Mouse (Mus musculus) E14TG2a.4 (cell line): ENCODE measurements at regions not wholly inside any gene's neighbourhood (a gene's known extent, or its start where the extent isn't known, plus 50 kb on each side); places are given as distances from the start of the nearest gene placed in this dataset.
"Not testable (repeated sequence)": the region's sequence is repeated elsewhere in the genome, so short reads cannot be mapped to it uniquely, and the experiment has no call there.

Source experiments
- H3K27me3 ChIP-seq: 2 replicates; pipeline ENCODE4 v1.6.1; 2014; ENCODE audit warnings: low read length, control low read depth; ENCODE audit not compliant: insufficient read depth
- H3K36me3 ChIP-seq: 2 replicates; pipeline ENCODE4 v1.6.1; 2014; ENCODE audit warnings: low read length, control low read depth; ENCODE audit not compliant: insufficient read depth
- H3K4me1 ChIP-seq: replicated peaks from 2 replicates; pipeline ENCODE4 v1.6.1; 2014; ENCODE audit warnings: low read depth, low read length, control low read depth
- H3K4me3 ChIP-seq: replicated peaks from 2 replicates; pipeline ENCODE4 v1.5.1; 2014; ENCODE audit warnings: mild to moderate bottlenecking, low read length
- H3K9me3 ChIP-seq: 2 replicates; pipeline ENCODE4 v1.6.1; 2014; ENCODE audit warnings: low read length, control low read depth
- CTCF ChIP-seq: conservative IDR thresholded peaks from 2 replicates; pipeline ENCODE4 v1.5.1; 2014; ENCODE audit warnings: low read length
- NANOG ChIP-seq: IDR thresholded peaks from 2 replicates; pipeline ENCODE4 v1.6.1; 2014; ENCODE audit warnings: borderline replicate concordance, low read length, mixed read lengths
- POU5F1 ChIP-seq: IDR thresholded peaks from 2 replicates; pipeline ENCODE4 v1.6.1; 2014; ENCODE audit warnings: low read length, borderline replicate concordance

DNA sequence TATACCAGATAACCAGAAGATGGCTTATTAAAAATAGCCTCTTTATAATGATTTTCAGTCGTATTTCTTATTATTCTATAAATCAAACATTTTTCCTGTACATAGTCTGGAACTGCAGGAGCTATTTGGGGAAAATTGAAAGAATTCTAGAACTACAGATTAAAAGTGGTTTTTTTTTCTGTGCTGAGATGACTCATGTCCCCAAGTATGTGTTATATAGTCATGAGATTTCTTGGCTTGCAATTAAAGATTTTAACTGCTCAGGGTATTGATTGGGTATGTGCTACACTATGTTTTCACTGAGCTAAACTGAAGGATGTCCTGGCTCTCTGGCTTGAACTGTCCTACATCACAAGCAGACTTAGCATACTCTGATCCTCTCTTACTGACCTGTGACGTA, 1088.4 kb upstream of the 1700008P02Rik start:
- no peaks in the 10 kb centered on the region for H3K27me3 ChIP-seq
- H3K36me3 ChIP-seq, result no peaks in the 10 kb centered on the region
- no peaks in the 10 kb centered on the region for H3K4me1 ChIP-seq
- H3K4me3 ChIP-seq, result no peak overlapping the region
- TF ChIP-seq CTCF (no peak), POU5F1 (no peak), NANOG (no peak)
- H3K9me3 ChIP-seq, result peaks cover 4% of the 10 kb centered on the region; the same call in 1 of the 2 replicates

DNA sequence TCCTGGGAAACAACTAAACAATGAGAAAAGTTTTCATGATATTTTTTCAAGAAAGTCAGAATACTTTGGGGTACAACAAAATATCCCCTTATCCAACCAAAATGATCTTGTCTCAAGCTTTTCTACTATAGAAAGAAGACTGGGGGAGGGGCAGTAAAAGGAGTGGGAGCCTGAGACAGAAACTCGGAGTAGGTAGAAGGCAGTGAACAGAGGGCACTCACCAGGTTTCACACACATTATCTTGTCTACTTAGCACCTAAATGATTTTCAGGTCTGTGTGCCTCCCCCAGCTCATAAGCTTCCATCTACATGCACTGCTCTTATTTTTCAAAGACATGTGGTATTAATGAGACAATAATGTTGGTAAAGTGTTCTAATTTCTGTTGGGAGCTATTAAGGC, 1063.3 kb upstream of the 1700008P02Rik start:
- Histone ChIP-seq H3K9me3 (peaks cover 70% of the 10 kb centered on the region), H3K4me1 (no peaks in the 10 kb centered on the region)
- TF ChIP-seq POU5F1 (no peak), NANOG (no peak)

DNA sequence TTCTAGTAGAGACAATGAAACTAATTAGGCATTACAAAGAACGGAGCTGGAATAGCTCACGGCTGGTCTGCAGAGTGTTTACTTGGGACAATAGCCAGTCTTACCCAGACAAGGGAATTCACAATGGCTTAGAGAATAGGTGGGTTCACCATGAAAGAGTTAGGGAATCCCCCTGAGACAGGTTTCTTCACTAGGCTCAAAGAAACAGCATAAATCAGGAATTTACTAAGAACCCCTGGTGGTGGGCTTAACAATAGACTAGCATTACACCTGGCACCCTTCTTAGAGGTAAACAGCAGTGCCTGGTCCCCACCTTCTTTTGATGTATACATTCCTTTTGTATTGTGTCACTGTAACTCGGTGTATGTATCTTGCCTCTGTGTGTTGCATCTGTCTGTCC, 1062.6 kb upstream of the 1700008P02Rik start:
- H3K36me3 ChIP-seq, result peaks cover 18% of the 10 kb centered on the region; the same call in 1 of the 2 replicates
- not testable (repeated sequence) for H3K4me3 ChIP-seq, H3K4me1 ChIP-seq, H3K27me3 ChIP-seq
- peak; percentile 75; the same call in 1 of the 2 replicates for TF ChIP-seq NANOG
- H3K9me3 ChIP-seq, result peaks cover 76% of the 10 kb centered on the region

More for the DNA sequence above, 1063.3 kb upstream of the 1700008P02Rik start:
- Histone ChIP-seq H3K4me3 (no peak overlapping the region), H3K27me3 (no peaks in the 10 kb centered on the region), H3K36me3 (peaks cover 18% of the 10 kb centered on the region; the same call in 1 of the 2 replicates)

DNA sequence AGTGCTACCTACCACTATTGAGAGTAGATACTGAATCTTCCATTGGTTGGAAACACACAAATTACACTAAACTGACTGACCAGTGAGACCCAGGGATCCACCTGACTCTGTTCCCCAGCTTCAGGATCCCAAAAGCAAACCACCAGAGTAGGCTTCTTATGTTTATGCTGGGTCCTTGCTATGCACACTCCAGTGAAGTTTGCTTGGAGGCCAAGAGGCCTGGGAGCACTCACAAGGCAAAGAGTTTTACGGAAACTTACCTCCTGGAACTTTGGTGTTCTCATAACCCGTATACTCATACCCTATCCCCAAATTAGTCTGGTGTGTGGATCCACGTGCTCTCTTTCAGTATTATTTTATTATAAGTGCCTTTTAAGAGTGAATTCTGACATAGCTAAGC, 1062.1 kb upstream of the 1700008P02Rik start:
- no peaks in the 10 kb centered on the region for H3K4me1 ChIP-seq
- no peaks in the 10 kb centered on the region for H3K27me3 ChIP-seq
- peaks cover 79% of the 10 kb centered on the region for H3K9me3 ChIP-seq
- no peak for TF ChIP-seq CTCF
- no peak for TF ChIP-seq POU5F1
- H3K4me3 ChIP-seq, result no peak overlapping the region
- peaks cover 18% of the 10 kb centered on the region; the same call in 1 of the 2 replicates for H3K36me3 ChIP-seq

DNA sequence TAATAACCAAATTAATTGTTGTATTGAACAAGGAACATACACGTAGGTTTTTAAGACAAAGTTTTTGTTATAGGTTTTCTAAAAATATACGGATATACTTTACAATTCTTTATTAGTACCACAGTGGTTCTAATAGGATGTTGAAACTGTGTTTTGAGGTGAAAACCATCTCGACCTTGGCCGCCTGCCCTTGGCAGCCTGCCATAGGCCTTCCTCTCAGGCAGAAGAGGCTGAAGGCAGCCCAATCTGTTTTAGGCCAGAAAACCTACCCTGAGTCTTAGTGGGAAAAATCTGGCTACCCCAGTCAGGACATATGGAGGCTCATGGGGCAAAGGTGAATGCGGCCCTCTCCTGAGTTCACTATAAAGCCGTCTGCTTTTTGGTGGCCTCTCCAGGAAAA, 1049.7 kb upstream of the 1700008P02Rik start:
- Histone ChIP-seq H3K4me1 (no peaks in the 10 kb centered on the region), H3K36me3 (peaks cover 3% of the 10 kb centered on the region; the same call in 1 of the 2 replicates), H3K4me3 (no peak overlapping the region), H3K9me3 (peaks cover 82% of the 10 kb centered on the region), H3K27me3 (no peaks in the 10 kb centered on the region)
- TF ChIP-seq POU5F1 (no peak), NANOG (no peak), CTCF (no peak)

DNA sequence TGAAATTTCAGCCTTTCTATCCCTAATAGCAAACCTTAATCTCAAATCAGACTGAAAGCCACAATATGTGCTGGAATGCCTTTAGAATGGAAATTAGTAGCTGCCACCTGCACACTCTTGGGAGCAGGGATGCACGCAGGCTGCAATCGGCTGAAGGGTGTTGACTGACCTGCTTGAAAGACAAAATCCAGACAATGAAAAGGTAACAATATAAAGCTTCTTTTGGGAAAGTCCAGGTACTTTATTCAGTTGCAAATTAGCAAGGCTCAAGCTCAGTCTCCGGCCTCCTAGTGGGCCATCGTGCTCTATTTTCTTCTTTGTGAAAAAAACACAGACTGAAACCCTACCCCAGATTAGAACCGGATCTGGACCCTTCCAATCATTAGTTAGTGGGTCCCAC, 1047.6 kb upstream of the 1700008P02Rik start:
- H3K36me3 ChIP-seq, result not testable (repeated sequence)

DNA sequence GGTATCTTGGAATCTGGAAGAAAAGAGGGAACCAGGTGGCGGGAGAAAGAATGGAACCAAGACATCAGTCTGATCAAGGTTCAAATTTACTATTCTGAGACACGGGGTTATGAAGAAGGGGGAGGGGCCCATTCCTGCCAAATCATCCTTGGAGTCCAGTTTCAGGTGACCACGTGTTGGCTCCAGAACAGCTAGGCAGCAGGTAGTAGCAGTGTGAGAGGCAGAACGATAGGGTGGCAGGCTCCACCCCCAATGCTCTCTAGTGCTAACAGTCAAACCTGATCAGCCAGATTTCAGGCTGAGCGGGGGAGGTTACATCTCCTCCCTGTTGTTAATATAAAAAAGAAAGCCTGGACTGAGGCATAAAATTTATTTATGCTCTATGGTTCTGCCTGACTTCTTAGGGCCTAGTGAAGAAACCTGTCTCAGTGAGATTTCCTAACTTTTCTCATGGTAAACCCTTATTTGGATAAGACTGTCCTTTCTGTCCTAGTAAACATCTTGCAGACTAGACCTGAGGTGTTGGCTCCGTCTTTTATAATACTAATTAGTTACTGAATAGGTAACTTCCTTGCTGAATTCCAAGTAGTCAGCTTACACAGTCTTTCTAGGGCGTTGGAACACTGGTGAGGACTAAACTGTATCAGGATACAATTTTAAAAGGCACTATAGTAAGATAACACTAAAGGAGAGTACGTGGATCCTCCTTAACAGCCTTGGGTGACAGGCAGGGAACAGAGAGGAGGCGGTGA, 1046.3 kb upstream of the 1700008P02Rik start:
- H3K27me3 ChIP-seq, H3K4me3 ChIP-seq, H3K36me3 ChIP-seq, H3K4me1 ChIP-seq: not testable (repeated sequence)
- H3K9me3 ChIP-seq, result peaks cover 67% of the 10 kb centered on the region

More for the DNA sequence above, 1047.6 kb upstream of the 1700008P02Rik start:
- not testable (repeated sequence) for H3K4me3 ChIP-seq, H3K27me3 ChIP-seq, H3K4me1 ChIP-seq
- H3K9me3 ChIP-seq, result peaks cover 79% of the 10 kb centered on the region
